Mouse (Mus musculus) megakaryocyte, embryonic 14.5 days (primary cell): ENCODE measurements around the gene Esrra.

Experiments used
- FLI1 ChIP-seq: IDR thresholded peaks from 2 replicates; pipeline ENCODE4 v1.6.1; 2012; ENCODE audit warnings: low read length, inconsistent platforms, mixed read lengths
- GATA1 ChIP-seq: IDR thresholded peaks from 3 replicates; pipeline ENCODE4 v1.6.1; 2012; ENCODE audit warnings: mixed read lengths, low read length, inconsistent platforms, borderline replicate concordance

- TF ChIP-seq GATA1: no peak
- no peak for TF ChIP-seq FLI1
Measured at GRCm38 (mm10) chr19:6899641-6900040, 22.0 kb downstream of the Esrra start.
